Mouse (Mus musculus) liver, embryonic 12.5 days (tissue): ENCODE measurements around the gene Tshr. TPM values are rescaled to one million over a fixed set of nuclear protein-coding genes. Genes with fewer than 3 reads are reported as not detected.

Source experiments
- ATAC-seq: fragments of 200-750 bp; cut with Nextera tagmentation; 2 replicates; pipeline ENCODE4 v1.8.0; 2017; ENCODE audit warnings: moderate number of reproducible peaks, mild to moderate bottlenecking, moderate library complexity
- H3K27ac ChIP-seq: fragments of 300-500 bp; sonication (generic); 2 replicates; pipeline ENCODE4 v1.5.1; 2016; ENCODE audit warnings: mild to moderate bottlenecking
- H3K27me3 ChIP-seq: fragments of 300-500 bp; sonication (generic); replicated peaks from 2 replicates; pipeline ENCODE4 v1.6.1; 2016; ENCODE audit warnings: mild to moderate bottlenecking, moderate library complexity
- H3K36me3 ChIP-seq: fragments of 300-500 bp; sonication (generic); 2 replicates; pipeline ENCODE4 v1.6.1; 2016; ENCODE audit warnings: mild to moderate bottlenecking, moderate library complexity
- H3K4me1 ChIP-seq: fragments of 300-500 bp; sonication (generic); 2 replicates; pipeline ENCODE4 v1.6.1; 2016
- H3K4me2 ChIP-seq: fragments of 300-500 bp; sonication (generic); 2 replicates; pipeline ENCODE4 v1.6.1; 2016; ENCODE audit warnings: mild to moderate bottlenecking, moderate library complexity
- H3K4me3 ChIP-seq: fragments of 300-500 bp; sonication (generic); 2 replicates; pipeline ENCODE4 v1.5.1; 2016; ENCODE audit warnings: mild to moderate bottlenecking, moderate library complexity
- H3K9ac ChIP-seq: fragments of 300-500 bp; sonication (generic); 2 replicates; pipeline ENCODE4 v1.6.1; 2016; ENCODE audit warnings: mild to moderate bottlenecking, moderate library complexity
- H3K9me3 ChIP-seq: fragments of 300-500 bp; sonication (generic); replicated peaks from 2 replicates; pipeline ENCODE4 v1.6.1; 2016; ENCODE audit warnings: mild to moderate bottlenecking, moderate library complexity
- WGBS: fragments of 180-500 bp; shearing (Covaris S2); methylation state at CpG from one replicate; pipeline ENCODE4 v1.1.7; 2016; ENCODE audit not compliant: insufficient replicate concordance; 5-methylcytosine and 5-hydroxymethylcytosine counted together
- polyA plus RNA-seq: library from polyadenylated mRNA; unstranded; fragments of >200 nt; fragmentation: Nextera tagmentation; extraction: Ambion mirVana; gene quantifications from 2 replicates; pipeline ENCODE4 v1.2.1, GENCODE M21; 2016

Tshr gene
- polyA plus RNA-seq, 1 experiment from 2014 or later, result 0.05 TPM

- peak within 1 kb of the TSS; percentile 89 for H3K4me3 ChIP-seq
- H3K27ac ChIP-seq, result peak within 1 kb of the TSS; percentile 100
- H3K4me1 ChIP-seq, result peaks cover 23% of the 10 kb centered on the region
- peak; percentile 84 for ATAC-seq
- H3K9ac ChIP-seq, result peak within 1 kb of the TSS; percentile 99
- WGBS, result under 1% methylated on average over 60 of the region's 99 CpGs
- H3K4me2 ChIP-seq, result peak within 1 kb of the TSS; percentile 82
- H3K36me3 ChIP-seq, result peaks cover 16% of the 10 kb centered on the region
- H3K9me3 ChIP-seq, result no peaks in the 10 kb centered on the region
- no peaks in the 10 kb centered on the region for H3K27me3 ChIP-seq
Measured at GRCm38 (mm10) chr12:91589847-91590690, 205.7 kb downstream of the Tshr start, which contains the start of gene Gtf2a1. Gene Gtf2a1 (minus strand): TSS chr12:91590487.

GRCm38 (mm10) chr12:91590716-91591115, 206.4 kb downstream of the Tshr start:
- H3K9ac ChIP-seq, result peak overlapping the region; percentile 78
- no peaks in the 10 kb centered on the region for H3K9me3 ChIP-seq
- no peak for ATAC-seq
- H3K27ac ChIP-seq, result peak overlapping the region; percentile 100
- peaks cover 10% of the 10 kb centered on the region for H3K36me3 ChIP-seq
- 19% methylated on average over 6 of the region's 6 CpGs for WGBS
- peak overlapping the region; percentile 89 for H3K4me3 ChIP-seq
- H3K4me1 ChIP-seq, result peaks cover 23% of the 10 kb centered on the region
- peak overlapping the region; percentile 82 for H3K4me2 ChIP-seq
- H3K27me3 ChIP-seq, result no peaks in the 10 kb centered on the region

- peak overlapping the region; percentile 78 for H3K9ac ChIP-seq
- no peaks in the 10 kb centered on the region for H3K9me3 ChIP-seq
- peak overlapping the region; percentile 89 for H3K4me3 ChIP-seq
- H3K36me3 ChIP-seq, result peaks cover 6% of the 10 kb centered on the region
- no peaks in the 10 kb centered on the region for H3K27me3 ChIP-seq
- 79% methylated on average over 1 of the region's 1 CpGs for WGBS
- peak overlapping the region; percentile 82 for H3K4me2 ChIP-seq
- H3K27ac ChIP-seq, result peak overlapping the region; percentile 100
- H3K4me1 ChIP-seq, result peaks cover 23% of the 10 kb centered on the region
- ATAC-seq, result no peak
Measured at GRCm38 (mm10) chr12:91591191-91591590, 206.8 kb downstream of the Tshr start.

GRCm38 (mm10) chr12:91592128-91592527, 207.8 kb downstream of the Tshr start:
- 79% methylated on average over 3 of the region's 3 CpGs for WGBS
- ATAC-seq, result no peak
- no peak overlapping the region for H3K27ac ChIP-seq

More at GRCm38 (mm10) chr12:91592128-91592527, 207.8 kb downstream of the Tshr start:
- Histone ChIP-seq H3K36me3 (no peaks in the 10 kb centered on the region), H3K4me3 (no peak overlapping the region), H3K4me1 (peaks cover 19% of the 10 kb centered on the region), H3K9ac (no peak overlapping the region), H3K27me3 (no peaks in the 10 kb centered on the region), H3K4me2 (no peak overlapping the region), H3K9me3 (no peaks in the 10 kb centered on the region)

Other genes starting within 250 kb of the Tshr start
- 13.8 and 15.1 TPM in 2 replicates for gene Cep128, start 154 bp upstream of the Tshr start, polyA plus RNA-seq
- gene Gtf2a1, start 205.9 kb downstream of the Tshr start, polyA plus RNA-seq, result 28.0 and 29.3 TPM in 2 replicates